Mouse (Mus musculus): ENCODE results near the gene Apold1.

DNA sequence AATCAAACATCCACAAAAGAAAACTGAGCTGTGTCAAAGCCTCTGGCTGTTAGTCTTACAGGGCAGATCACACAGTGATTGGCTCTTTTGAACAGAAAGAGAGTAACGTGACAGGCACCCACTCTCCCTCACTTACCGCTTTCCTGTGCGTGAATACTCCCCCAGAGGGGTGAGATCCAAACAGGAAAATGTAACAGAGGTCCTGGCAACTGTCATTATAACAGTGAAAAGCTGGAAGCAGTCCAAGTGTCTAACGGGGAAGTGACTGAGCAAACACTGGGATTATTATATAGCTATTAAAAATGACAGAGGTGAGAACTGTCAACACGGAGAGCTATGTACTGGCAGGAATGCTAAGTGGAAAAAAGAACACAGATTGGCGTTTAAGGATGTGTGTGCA, 4.9 kb upstream of the Apold1 start:
- TF ChIP-seq CHD2 (IDR thresholded peaks at IDR 0.05; ENCODE audit: low read depth, low read length), result no peak
- TF ChIP-seq ZNF384 (IDR thresholded peaks at IDR 0.05; ENCODE audit: low read depth, low read length), result no peak
- no peak for TF ChIP-seq MAFK (IDR thresholded peaks at IDR 0.05; ENCODE audit: insufficient read depth, low read depth, low read length)

Measured in ES-E14 (cell line).